Mouse (Mus musculus) layer of hippocampus, adult 9-11 months (tissue): ENCODE measurements at regions not wholly inside any gene's neighbourhood (a gene's known extent, or its start where the extent isn't known, plus 50 kb on each side); places are given as distances from the start of the nearest gene placed in this dataset.

Experiments used
- DNase-seq: peaks from one replicate; pipeline ENCODE4 v3.0.0; 2022

DNA sequence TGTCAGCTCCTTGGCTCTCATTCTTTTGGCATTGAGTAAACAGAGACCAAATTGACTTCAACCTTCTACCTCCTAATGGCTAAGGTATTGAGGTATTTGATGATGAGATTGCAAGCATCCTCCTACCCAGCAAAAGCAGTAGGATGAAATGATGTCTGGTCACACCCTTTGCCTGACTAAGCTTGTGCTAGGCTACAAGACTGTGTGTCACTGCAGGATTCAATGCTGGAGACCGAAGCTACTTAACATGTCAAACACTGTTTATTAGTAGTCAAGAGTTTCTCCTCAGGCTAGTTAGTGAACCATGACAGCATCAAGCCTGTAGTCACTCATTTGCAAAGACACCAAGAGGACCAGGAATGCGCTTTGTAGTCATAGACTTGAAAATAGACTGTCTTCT is 320.0 kb downstream of the Prr30 start:
- no peak for DNase-seq

DNA sequence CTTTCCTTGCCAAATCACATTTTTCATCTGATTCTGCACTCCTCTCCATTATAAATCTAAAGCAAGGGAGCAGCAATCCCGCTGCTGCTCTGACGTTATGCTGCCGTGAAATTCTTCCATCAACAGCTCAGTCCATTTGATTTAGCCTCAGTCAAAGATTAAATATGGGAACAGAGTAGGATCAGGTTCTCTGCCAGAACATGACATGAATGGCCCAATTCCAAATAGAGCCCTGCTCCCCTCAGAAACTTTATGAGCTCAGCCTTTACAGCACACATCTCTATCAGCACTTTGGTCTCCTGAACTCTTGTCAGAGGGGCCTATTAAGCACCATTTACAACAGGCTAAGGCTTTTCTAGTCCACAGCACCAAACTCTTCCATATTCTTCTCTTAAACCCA is 332.3 kb downstream of the Prr30 start:
- DNase-seq: no peak

DNA sequence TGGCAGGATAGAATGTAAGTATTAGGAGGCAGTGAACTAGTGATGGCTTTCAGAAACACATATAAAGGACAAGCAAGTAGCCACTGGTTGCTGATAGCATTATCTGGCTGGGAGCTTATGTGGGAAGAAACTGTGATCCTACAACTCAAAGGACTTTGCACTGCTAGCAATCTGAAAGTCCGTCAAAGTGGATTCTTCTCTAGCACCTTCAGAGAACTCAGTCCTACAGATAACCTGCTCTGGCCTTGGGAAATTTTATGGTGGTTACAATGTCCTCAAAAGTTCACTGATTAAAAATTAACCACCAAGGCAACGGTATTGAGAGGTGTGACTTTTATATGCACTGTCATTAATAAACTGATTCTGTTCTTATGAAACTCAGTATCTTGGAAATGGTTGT is 335.3 kb downstream of the Prr30 start:
- DNase-seq: no peak

DNA sequence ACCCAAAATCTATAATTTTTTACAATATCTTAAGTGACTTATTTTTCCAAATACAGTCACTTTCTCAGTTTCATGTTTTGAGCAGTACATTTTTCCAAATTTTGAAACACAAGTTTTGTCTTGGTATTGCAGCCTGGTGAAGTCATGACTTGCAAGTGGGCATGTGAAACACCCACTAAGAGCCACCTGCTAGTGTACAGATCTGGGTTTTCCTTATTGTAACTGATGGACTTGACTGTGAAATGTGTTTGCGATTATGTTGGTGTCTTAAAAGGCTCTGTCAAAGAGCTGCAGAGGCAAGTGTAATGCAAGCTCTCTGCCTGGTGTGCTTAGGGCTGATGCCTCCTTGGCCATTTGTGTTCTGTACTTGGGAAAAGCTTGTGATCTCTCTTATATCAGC is 336.0 kb downstream of the Prr30 start:
- DNase-seq: peak; percentile 10

DNA sequence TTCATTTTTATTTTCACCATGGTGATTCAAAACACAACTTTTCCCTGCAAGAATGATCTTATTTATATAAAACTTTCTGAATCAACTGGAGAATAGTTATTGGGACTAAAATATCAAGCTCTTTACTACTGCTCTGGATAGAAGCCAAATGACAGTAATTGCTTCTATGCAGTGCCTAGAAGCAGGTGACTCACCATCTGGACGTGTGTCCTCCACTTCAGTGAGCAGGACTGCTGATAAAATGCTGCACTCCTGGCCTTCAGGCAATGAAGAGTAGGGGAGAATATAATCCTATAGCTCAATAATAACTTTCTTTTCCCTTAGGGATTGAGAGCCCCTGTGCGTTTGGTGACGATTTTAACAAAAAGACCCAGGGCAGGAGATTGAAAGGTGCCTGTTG is 357.3 kb downstream of the Prr30 start:
- DNase-seq: no peak
